Mouse (Mus musculus) heart, adult 8-10 months (tissue): ENCODE measurements at regions not wholly inside any gene's neighbourhood (a gene's known extent, or its start where the extent isn't known, plus 50 kb on each side); places are given as distances from the start of the nearest gene placed in this dataset.

Source experiments
- DNase-seq: peaks from one replicate; pipeline ENCODE4 v3.0.0; 2022; ENCODE audit warnings: low spot score

DNA sequence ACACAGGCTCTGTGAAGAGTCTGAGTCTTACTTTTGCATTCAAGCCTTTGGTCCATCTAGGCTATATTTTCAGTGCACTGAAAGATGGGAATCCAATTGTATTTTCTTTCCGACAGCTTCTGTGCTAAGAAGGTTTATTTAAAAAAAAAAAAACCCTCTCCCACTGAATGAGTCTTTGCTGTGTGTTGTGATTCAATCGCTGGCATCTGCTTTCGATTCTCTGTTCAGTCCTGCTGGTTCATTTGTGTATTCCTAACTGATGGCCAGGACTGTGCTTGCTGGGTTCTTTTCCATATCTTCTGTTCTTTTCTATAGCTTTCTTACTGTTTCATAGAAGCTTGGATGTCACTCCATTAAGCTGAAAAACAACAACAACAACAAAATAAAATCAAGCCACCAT, 132.9 kb downstream of the Tex36 start:
- no peak for DNase-seq

DNA sequence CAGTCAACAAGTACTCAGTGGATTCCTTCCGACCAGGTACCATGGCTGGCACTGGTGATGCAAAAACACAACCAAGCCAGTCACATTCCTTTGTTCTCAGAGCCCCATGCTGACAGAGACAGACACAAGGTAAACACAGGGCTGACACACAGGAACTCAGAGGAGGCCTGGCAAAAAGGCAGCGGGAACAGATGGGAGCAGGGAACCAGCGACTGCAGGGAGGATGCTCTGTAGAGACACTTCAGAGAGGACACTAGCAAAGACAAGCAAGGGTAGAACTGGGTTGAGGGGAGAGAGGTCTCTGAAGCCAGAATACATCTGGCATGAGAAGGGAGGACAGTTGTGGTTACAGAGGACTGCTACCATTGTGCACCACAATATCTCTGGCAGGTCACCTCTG, 133.6 kb downstream of the Tex36 start:
- DNase-seq = no peak

GRCm38 (mm10) chr7:133467579-133467978, 134.4 kb downstream of the Tex36 start:
- no peak for DNase-seq

DNA sequence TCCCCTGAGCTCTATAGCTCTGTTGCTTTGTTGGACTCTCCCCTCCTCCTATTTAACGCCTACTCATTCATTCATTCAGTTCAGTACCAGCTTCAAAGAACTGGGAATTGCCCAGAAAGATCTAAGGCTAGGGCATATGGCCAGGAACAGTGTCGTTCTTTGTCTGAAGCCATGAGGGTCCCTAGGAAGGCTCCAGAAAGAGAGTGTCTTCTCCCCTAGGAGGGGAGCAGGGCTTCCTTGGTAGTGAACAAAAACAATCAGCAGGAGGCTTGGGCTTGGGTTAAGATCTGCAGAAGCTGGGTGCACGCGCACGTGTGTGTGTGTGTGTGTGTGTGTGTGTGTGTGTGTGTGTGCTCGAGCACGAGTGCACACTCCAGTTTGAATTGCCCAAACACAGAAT, 142.7 kb downstream of the Tex36 start:
- DNase-seq = no peak

DNA sequence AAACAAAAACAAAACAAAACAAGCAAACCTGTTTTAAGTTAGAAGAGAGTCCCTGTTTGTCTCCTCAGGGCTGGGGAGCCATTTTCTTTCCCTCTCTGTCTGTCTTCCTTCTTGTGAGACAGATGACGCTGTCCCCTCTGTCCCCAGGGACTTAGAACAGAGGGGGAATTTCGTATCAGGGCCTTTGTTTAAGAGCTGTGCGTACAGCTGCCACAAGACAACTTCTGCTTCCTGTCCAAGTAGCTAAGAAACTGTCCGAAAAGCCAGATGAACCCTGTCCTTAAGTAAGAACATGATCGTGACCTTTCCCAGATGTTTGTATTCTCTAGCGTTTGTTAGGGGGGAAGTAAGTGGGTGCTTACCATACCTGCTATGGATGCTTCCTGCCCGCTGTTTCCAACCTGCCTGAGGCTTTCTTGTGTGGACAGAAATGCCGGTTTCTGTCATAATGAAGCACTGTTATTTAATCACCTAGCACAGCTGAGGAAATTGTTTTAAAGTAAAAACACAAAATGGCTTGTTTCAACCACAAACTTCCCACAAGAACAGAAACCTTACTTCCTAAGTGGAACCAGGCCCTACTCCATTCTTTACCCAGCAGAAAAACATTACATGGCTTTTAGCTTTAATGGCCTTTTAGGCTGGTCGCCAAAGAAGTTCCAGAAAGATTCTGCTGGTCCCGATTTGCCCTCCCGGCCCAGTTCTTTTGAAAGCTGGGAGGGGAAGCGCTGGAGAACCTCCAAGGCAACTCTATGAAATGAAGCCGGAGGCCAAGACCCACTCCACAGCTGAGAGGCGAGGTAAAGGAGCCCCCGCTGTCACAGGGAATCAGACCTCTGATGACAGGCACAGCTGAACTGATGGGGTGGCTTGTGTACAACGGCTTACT, 144.3 kb downstream of the Tex36 start:
- DNase-seq = peak; percentile 13

DNA sequence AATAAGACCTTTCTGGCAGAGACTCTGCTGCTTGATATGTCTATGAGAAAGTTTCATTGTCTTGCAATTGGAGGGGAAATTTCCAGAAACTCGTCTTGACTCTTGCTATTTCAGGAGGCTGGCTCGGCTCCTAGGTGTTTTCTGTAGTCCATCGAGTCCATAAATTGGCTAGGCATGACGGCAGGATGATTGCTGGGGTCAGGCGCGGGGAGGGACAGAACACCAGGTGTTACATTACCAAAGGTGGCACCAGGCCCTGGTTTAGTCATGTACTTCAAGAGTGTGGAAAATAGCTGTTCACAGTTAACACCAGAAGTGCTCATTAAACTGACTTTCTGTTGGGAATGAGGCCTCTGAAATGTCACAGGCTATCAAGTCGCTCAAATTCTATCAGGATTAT, 151.7 kb downstream of the Tex36 start:
- DNase-seq = no peak

DNA sequence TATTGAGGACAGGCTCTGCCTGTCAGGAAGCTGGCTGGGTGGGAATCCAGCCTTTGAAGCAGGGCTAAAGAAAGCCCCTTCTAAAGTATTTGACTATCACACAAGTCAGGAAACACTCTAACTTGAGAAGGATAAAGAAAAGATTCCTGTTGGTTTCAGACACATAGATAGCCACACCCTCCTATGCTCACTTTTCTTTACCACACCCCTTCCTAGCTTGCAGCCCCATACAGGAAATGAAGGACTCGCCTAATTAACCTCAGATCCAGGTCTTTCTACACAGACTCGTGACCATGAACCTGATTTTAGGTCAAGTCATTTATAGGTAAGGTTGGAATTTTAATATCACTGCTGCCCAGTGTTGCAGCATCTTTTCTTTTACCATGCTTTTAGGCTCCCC, 154.9 kb downstream of the Tex36 start:
- DNase-seq = no peak

DNA sequence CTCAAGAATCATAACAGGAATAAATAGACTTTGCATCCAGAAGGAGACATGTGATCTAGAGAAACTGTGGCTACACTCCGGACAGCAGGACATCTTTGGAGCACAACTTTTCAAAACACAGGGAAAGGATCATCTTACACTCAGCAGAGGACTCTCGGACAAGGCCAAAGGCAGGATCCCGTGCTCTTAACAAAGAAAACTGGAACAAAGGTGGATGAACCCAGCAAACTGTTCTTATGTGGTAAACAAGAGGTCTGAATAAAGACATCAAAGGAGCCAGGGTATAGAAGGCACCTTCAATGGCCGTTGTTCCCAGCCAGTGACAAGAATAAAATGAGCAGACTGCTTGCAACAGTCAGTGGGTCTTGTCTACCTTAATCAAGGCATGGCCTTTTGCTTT, 160.3 kb downstream of the Tex36 start:
- DNase-seq = no peak

DNA sequence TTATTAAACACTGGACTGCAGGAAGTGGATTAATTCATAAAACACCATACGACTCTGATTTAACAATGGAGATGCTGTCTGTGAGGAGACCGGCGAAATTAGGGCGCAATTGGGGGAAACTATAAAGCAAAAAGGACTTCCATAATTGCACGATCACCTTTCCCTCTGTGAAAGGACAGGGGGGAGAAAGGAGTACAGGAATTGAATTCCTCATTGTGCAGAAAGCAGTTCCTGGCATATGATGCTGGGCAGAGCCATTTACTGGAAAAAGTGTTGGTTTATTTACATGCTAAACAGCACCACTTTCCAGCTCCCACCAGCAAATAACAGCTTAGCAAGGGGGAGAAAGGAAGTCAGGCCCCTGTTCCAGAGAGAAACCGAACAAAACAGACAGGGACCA, 160.8 kb downstream of the Tex36 start:
- DNase-seq = no peak

- DNase-seq = no peak
These were observed 161.2 kb downstream of the Tex36 start for GRCm38 (mm10) chr7:133440711-133441110.

- DNase-seq = no peak
These were observed 161.9 kb downstream of the Tex36 start for GRCm38 (mm10) chr7:133440086-133440485.

GRCm38 (mm10) chr7:133438631-133439030, 163.3 kb downstream of the Tex36 start:
- no peak for DNase-seq

GRCm38 (mm10) chr7:133437866-133438265, 164.1 kb downstream of the Tex36 start:
- no peak for DNase-seq

- no peak for DNase-seq
These were observed 166.2 kb downstream of the Tex36 start for GRCm38 (mm10) chr7:133435596-133436357.

DNA sequence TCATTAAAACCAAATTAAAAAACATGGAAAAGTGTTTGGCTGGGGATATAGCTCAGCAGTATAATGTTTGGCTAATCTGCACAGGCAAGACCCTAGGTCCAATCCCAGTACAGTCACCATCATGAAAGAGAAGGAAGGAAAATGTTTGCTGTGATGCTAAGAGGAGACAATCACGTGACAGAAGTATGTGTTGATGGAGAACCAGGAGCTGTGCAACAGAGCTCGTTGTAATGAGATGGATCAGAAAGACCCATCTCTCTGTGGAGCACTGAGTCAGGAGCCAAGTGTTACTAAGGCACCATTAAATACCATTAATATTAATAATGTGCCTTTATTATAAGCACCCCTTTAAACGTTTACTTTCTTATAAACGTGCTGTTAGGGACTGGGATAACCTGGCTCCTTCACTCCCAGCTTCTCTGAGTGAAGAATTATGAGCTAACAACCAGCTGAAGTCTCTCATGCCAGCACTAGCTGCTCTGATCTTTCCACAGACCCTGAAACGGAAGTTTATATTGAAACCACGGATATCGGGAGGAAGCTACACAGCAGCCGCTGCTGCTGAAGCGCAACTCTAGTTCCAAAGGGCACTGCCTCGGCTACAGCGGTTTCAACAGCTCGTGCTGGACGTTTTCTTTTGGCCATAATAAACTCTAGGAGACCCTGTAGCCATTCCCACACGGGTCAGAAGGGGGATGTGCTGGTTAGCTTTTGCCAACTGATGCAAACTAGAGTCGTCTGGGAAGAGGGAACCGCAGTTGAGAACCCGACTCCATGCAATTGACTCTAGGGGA, 167.7 kb downstream of the Tex36 start:
- no peak for DNase-seq

GRCm38 (mm10) chr7:133432343-133432742, 169.6 kb downstream of the Tex36 start:
- DNase-seq = no peak

GRCm38 (mm10) chr7:133402072-133402471, 199.9 kb downstream of the Tex36 start:
- DNase-seq = no peak

- DNase-seq = no peak
These were observed 201.3 kb downstream of the Tex36 start for GRCm38 (mm10) chr7:133400691-133401090.

DNA sequence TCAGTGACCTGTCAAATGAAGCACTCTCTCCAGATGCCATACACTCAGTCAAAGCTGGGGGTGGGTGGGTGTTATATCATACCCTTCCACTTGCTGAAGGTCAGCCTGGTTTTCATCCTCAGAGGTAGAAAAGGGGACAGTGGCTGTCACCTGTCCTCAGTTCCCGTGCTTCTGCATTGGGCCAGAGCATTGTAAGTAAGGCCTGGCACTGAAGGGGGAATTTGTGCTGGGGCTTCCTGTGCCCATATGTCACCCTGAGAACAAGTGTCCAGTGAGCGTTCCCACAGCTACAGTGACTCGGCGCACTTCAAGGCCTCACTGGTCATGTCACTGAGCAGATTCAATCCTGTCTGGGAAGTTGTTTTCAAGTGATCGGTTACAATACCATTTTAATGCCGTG, 213.2 kb downstream of the Tex36 start:
- no peak for DNase-seq

GRCm38 (mm10) chr7:133382032-133382712, 219.8 kb downstream of the Tex36 start:
- no peak for DNase-seq

GRCm38 (mm10) chr7:133379373-133379772, 222.6 kb downstream of the Tex36 start:
- DNase-seq = no peak

GRCm38 (mm10) chr7:133378338-133378737, 223.6 kb downstream of the Tex36 start:
- DNase-seq = no peak
